Mouse (Mus musculus) skeletal muscle tissue, adult 2 months (tissue): ENCODE measurements around the gene Napa.
A peak's percentile ranks its signal among the peaks of the same experiment; 100 is the strongest.

Experiments
- DNase-seq: peaks from one replicate; pipeline ENCODE4 v3.0.0-alpha.2; 2012; ENCODE audit warnings: low read depth, low spot score

Gene Napa

DNA sequence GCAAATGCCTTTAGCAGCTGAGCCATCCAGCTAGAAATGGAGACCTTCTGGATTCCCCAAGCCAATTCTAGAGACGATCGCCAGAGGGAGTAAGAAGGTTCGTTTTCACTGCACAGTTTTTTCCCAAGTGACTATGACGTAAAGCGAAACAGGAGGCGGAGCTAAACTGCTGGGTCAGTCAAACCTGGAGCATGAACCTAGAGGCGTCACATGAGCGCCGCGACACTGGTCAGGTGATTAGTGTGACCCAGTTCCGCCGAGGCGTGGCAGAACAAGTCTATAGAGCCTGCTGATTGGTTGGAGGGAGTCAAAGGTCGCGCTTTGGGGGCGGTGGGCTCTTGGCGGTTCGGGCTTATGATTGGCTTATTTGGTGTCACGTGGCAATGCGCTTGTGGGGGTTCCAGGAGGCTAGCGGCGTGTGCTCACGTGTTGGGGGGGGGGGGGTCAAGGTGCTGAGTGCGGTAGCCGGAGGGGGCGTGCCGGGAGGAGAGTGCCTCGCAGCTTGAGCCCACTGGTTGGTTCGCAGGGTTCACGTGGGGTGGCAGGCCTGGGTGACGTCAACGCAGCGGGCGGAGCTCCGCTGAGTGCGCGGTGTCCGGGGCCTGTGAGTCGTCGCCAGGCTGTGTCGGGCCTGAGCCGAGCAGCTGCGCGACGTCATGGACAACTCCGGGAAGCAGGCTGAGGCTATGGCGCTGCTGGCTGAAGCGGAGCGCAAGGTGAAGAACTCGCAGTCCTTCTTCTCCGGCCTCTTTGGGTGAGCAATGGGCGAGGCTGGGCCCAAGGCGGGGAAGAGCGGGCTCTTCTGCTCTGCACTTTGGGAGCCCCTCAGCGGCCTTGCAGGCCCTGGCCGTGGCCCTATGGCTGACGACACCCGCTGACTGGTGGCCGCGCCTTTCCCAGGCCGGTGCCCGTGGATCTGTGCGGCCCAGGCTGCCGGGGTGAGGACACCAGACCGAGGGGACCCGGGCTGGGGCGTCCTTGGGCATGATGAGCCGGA lies at the start of gene Napa:
TSS of gene Napa (plus strand) at position 438 of the 997 bp plus-strand sequence.
- DNase-seq = peak; percentile 100

DNA sequence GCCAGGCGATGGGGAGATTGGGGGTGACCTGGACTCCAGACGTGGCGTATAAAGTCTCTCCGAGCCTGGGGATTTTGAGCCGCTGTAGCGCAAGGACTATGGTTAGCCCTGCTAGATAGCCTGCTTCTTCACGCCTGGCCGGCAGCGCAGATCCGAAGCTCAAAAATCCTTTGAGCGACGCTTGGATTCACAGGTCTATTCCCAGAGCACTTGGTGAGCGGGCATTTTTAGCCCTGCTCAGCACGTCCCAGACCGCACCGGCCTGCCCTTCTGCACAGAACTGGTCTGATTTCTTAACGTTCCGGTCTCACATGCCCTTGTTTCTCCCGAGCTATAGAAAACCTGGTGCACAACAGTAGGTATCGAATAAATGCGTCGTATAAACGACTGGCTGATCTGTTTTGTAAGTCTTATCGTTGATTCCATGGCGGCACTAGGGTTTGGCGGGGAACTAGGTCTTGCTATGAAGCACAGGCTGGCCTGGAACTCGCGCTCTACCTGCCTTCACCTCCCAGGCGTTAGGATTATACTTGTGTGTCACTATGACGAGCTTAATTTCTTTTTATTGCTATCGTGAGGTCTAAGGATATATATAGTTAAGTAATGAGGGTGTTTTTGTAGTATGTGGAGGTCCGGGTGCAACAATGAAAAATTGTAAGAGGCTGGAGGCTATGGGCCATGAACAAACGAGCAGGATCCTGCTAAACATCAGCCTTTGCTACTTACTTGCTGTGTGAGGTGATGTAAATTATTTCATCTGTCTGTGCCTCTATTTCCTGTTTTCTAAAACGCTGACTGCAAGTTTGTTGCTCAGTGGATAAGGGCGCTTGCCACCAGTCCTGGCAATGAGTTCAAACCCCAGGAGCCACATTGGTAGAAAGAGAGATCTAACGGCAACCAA lies 49.3 kb upstream of the Napa start:
- DNase-seq = no peak

DNA sequence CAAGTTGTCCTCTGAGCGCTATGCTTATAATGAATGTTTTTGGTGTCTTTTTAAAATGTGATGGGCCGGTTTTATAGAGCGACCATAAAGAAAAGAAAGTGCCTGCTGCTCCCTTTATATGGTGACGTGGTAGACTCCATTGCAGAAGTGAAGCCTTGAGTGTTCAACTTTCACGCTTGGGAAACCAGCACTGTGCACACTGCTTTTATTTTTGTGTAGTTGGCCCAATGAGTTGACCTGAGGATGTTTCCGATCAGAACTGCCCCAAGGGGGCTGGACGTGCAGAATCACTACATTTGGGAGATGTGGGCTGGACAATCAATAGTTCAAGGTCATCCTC lies 48.7 kb upstream of the Napa start:
- no peak for DNase-seq

DNA sequence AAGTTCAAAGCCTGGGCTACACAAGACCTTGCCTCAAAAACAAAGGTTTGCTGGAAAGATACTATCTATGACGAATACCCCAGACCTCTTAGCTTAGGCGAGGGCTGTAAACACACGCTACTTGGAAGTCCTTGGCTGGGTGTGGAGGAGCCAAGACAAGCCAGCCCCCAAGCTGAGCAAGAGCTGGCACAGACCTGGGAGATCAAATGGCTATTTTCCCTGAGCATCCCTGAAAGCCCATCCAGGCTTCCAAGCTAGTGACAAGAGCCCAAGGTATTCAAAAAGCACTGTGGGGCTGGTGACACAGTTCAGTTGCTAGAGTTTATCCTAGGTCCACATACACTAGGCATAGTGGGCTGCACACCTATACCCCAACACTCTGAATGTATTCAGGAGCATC lies 47.7 kb upstream of the Napa start:
- no peak for DNase-seq

DNA sequence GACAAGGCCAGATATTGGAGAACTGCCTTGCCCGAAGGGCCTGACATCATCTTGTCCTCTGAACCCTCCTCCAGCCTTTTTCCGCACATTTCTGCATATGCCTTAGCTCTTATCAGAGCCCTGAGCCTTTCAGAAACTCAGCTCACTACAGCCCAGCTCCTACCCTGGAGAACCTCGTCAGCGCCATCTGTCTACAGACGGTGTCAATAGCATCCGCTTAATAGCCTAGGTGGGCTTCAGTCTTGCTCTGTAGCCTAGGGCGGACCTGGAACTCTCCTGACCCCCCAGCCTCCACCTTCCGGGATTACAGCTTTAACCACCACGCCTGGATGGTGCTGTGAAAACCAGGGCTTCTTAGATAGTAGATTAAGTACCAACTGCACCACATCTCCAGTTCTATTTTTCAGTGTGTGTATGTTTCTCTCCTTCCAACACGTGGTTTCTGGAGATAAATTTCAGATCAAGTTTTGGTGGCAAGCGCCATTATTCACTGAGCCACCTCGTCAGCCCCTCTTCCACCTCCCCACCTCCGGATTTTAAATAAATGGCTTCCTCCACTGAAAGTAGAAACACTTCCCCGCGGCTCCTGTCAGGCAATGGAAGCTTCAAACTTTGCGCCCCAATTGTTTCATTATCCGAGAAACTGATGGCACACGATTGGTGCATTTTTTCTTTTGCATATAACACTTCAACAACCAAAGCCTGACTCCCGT lies 46.2 kb upstream of the Napa start:
- peak; percentile 71 for DNase-seq

DNA sequence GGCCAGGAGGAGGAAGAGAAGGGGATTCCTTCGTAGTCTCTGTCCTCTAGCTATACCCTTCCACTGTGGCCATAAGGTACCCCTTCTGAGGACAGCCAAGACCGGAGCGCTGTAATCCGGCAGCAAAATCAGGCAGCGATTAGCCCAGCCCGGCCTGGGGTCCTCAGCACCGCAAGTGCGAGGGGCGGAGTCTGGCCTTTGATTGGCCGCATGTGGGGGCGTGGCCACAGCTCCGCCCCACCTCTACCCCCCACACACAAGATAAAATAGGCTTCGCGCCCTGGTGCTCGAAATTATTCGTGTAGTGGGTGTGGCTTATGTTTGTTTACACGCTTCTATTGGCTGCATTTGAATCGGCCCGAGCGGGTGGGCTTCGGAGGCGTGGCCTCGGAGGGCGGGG lies 45.6 kb upstream of the Napa start:
- DNase-seq = peak; percentile 96

DNA sequence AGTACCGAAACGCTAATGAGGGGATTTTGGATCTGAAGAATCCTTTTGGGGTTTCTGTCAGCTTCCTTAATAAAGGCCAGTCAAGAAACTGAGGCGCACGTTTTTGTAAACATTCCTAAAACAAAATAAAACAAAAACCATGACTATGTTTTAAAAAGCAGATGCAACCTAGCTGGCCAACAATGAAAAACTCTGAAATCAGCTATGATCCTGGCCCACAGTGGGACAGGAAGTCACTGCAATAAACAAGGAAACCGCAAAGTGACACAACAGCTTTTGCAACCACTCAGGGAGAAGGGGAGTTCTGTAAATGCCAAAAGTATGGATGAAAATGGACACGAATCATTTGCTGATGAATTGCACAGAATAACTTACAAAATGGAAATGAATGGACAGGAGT lies 45.2 kb upstream of the Napa start:
- no peak for DNase-seq

DNA sequence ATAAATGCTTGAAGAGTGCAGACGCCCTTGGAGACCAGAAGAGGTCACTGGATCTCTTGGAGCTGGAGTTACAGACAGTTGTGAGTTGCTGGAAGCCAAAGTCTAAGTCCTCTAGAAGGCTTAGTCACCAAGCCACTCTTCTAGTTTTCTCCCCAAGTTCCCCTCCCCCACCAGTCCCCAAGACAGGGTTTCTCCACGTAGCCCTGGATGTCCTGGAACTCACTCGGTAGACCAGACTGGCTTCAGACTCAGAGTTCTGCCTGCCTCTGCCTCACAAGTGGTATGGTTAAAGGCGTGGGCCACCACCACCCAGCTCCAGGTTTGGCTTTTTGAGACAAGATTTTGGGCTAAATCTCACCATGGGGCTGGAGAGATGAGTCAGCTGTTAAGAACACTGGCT lies 43.3 kb upstream of the Napa start:
- DNase-seq = no peak

DNA sequence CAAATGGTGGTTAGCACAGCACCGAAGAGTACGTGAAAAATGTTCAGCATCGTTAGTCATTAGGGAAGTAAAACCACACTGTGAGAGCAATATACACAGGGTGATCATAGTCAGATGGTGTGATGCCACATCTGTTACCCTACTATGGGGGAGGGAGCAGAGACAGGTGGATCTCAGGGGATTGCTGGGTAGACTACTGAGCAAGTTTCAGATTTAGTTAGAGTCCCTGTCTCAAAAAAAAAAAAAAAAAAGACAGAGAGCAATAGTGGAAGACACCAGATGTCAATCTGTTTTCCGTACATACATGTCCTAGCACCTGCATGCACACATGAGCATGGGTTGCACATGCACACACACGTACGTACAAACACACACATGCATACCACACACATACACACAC lies 42.6 kb upstream of the Napa start:
- DNase-seq = no peak

DNA sequence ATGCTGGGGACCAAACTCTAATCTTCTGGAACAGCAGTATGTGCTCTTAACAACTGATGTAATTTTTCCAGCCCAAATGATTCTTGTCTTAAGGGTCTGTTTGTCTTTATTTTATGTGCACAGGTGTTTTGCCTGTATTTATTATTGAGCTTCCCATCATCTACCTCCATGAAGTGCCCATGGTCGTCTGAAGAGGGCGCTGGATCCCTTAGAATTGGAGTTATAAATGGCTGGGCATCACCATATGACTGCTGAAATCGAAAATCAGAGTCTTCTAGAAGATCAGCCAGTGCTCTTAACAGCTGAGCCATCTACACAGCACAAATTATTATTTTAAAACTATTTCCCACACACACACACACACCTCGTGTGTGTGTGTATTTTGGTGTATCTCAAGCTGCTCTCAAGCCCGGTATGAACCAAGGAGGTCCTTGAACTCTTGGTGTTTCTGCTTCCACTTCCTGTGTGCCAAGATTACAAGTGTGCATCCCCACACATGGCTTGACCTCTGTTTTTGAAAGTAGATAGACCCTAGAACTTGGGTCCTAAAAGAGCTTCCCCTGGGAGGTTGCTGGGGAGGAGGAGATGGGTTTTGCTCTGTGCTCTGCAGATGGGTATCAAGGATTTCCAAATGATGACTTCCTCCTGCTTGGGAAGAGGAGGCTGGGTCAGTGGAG lies 41.7 kb upstream of the Napa start:
- no peak for DNase-seq

DNA sequence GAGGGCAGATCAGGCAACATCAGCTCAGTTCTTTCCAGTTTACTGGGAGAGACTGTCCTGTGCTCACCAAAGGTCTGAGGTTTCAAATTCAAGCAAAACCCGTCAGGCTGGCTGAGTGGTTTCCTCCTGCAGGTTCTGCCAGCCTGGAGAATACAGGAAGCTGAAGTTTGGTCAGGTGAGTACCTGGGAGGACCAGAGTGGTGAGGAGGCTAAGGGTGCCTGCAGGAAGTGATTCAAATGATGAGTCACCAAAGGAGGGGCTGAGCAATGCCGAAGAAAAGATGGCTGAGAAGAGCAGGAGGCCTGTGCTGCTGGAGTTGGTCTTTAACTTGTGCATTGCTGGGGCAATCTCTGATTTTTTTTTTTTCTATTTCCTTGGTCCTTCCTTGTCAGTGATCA lies 41.1 kb upstream of the Napa start:
- no peak for DNase-seq

DNA sequence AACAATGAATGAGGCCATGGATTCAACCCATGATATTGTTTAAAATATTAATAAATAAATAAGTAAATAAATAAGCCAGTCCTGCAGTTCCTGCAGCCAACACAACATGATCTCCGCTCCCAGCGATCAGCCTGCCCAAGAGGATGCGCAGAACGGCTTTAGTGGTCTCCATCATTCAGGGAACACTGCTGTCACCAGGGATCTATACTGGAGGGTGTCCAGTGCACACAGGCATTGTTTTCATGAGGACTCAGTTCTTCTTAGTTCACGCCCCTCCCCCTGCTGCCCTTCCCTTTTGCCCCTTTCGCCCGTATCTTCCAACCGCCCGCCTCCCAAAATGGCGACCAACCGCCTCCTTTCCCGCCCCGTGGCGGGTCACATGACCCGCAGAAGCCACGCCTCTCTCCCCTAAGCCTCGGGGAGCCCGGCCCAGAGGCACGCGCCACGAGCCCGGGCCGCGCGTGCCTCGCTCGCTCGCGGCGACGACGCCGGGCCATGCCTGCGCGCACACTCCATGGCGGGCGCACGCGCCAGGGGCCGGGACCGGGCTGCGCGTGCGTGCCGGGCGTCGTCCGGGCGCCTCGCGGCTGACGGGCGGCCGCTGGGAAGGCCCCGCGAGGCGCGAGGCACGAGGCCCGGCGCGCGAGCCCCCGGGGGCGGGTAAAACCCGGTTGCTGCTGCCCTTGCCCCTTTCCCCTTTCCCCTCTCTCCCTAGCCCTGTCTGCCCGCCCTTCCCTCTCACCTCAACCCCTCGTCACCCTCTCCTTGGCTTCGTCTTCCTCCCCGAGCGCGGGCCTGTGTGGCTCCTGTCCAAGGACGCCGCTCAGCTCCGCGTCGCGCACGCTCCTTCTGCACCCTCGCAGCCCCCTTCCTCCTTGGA lies 36.8 kb upstream of the Napa start, which contains the start of gene Zfp541:
TSS of gene Zfp541 (plus strand) at position 596 of the 880 bp plus-strand sequence.
- DNase-seq = no peak

DNA sequence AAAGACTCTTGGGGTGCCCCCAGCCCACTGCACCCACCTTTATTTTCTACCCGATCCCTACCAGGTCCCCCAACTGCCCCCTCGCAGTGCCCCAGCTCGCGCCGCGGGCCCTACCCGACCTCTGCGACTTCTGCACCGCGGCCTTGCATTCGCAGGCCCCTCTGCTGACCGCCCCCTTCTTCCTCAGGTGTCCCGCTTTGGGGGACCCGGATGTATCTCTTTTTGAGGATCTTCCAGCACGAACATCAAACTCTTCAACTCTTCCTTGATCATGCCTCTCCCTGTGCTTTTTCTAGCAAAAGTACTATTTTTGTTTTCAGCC lies 36.2 kb upstream of the Napa start:
- no peak for DNase-seq

DNA sequence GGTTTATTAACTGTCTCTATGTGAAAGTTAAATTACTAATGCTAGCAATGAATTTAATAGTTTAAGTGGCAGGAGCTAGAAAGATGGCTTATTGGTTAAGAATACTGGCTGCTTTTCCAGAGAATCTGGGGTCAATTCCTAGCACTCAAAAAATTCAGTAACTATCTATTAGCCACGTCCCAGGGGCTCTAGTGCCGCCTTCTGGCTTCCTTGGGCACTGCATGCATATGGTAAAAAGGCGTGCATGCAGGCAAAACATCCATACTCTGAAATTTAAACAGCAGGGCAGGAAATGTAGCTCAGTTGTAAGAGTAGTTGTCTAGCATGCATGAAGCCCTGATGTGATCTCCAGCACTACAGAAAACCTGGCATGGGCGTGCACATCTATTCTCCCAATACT lies 34.8 kb upstream of the Napa start:
- no peak for DNase-seq

DNA sequence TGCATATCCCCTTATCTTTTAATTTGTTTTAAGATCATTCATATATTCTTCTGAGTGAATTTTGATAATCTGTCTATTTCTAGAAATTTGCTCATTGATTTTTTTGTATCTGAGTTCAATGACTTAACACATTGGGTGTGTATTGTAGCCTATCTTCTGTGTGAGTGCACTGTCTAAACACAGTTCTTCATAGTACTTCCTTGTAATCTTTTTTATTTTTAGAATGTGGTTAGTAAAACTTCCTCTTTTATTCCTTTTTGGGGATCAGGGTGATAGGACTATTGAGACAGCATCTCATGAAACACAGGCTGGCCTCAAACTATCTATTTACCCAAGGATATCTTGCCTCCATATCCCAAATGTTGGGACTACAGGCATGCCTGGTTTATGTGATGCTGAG lies 27.4 kb upstream of the Napa start:
- DNase-seq = no peak

DNA sequence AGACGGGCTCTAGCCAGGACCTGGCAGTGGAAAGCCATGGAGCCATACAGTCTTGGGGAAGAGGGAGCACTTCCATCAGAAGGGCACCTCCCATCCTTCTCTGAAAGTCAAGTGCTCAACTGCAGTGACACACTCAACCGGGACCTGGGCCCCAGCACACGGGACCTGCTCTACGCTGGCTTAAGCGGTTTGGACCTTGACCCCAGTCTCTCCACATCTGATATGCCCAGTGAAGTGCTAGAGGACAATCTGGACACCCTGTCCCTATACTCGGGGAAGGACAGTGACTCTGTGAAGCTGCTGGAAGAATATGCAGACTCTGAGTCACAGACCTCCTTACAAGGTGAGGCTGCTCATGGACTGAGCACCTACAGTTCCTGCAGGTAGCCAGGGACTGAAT lies 26.4 kb upstream of the Napa start:
- DNase-seq = no peak

DNA sequence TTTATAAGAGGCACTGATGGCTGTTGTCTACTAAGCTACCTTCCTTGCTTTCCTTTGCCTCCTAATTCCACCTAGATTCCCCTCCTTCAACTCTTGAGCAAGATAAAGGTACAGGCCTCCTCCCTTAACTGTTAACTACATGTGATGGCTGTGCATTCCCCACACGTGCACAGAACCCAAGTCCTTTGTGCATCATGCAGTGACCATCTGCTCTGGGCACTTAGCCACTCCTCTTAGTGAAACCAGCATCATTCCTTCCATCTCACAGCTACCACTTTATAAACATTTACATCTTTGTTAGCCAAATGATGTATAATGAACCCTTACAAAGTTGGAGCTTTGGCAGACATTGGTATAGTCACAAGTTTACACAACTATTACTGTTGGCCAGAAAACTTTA lies 18.3 kb upstream of the Napa start:
- DNase-seq = no peak

DNA sequence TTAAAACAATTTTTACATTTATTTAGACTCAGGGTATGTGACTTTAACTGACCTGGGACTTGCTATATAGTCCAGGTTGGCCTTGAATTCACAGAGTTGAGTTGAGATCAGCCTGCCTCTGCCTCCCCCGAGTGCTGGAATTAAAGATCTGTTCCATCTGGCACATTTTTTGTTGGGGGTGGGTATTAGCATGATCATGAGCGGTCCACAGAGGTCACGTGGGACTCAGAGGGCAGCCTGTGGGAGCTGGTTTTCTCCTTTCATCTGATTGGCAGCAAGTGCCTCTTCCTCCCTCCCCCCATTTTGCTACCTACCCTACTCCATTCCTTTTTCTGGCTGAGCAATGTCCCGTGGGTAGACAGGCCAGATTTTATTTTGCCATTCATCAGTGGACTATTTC lies 17.7 kb upstream of the Napa start:
- no peak for DNase-seq

DNA sequence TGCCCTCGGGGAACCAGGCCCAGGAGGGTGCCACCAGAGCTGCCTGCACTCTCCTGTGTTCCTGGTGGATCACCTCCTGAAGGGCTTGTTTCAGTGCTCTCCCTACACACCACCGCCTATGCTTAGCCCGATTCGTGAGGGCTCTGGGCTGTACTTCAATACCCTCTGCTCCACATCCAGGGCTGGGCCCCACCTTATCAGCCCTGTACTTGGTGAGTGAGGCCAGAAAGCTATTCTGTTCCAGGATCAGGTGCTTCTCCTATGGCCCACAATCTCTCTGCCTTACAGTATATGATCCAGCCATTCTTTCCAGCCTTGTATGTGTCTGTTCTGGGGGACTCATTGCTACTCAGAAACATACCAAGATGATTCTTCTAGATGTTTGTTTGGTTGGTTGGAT lies 14.9 kb upstream of the Napa start:
- no peak for DNase-seq

DNA sequence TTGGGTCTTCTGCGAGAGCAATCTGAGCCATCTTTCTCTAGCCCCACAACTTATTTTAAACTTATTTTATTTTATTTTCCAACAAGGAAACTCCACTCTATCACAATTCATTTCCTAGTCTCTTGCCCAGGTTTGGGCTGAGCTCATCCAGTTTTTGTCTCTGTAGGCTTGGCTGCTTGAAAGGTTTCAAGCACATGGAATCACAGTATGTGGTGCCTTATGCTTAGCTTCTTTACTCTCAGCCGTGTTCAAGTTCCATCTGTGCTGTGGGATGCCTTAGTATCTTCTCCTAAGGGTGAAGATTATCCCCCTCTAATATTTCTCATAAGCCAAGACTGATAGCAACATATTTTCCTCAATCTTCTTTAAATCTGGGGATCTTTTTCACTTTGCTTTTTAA lies 10.7 kb upstream of the Napa start:
- no peak for DNase-seq

DNA sequence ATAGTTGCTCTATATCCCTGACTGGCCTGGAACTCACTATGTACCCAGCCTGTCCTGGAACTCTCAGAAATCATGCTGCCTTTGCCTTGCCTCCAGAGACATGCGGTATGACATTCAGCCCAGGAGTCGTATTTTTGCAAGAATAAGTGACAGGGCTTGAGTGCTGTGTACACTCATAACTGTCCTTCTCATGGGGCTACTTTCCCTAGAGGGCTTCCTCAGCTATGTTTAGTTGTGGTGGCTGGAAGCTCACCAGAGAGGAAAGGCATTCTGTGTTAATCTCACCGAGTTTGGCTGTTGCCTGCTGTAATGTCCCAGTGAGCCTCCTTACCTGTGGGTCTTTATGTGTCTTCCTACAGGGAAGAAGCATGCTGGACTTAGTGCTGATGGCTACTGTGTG lies 3.7 kb upstream of the Napa start:
- DNase-seq = no peak
